Mouse (Mus musculus): Measurements from ENCODE around the gene Fam170b.

- TF ChIP-seq CTCF (IDR thresholded peaks at IDR 0.05; ENCODE audit: borderline replicate concordance, insufficient read depth, low read length) = no peak
- no peak for TF ChIP-seq POLR2A (IDR thresholded peaks at IDR 0.05; ENCODE audit: low read depth, low read length)
Observed at GRCm38 (mm10) chr14:32787691-32788090, 46.1 kb upstream of the Fam170b start.
